Mouse (Mus musculus): Measurements from ENCODE around the gene Kcnc3.

The Kcnc3 gene

DNA sequence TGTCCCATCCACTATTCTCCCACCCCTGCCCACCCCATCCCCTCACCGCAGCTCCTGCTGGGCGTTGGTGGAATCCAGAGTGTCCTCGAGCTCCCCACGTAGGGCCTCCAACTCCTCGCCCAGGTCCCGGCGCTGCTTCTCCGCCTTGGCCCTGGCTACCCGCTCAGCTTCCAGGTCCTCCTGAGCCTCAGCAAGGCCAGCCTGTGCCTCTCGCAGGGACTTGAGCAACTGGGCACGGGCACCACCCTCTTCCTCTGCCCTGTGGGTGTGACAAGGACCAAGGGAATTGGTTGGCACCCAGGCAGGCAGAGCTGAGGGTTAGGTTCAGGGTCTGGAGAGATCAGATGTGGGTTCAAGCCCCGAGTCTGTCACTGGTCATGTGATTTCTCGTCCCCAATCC lies 36.5 kb downstream of the Kcnc3 start:
- no peak for DNase-seq (ENCODE audit: low read depth, low spot score)

- no peak for DNase-seq (ENCODE audit: low read depth, low spot score)
Measured at GRCm38 (mm10) chr7:44628402-44629034, 38.1 kb downstream of the Kcnc3 start.

DNA sequence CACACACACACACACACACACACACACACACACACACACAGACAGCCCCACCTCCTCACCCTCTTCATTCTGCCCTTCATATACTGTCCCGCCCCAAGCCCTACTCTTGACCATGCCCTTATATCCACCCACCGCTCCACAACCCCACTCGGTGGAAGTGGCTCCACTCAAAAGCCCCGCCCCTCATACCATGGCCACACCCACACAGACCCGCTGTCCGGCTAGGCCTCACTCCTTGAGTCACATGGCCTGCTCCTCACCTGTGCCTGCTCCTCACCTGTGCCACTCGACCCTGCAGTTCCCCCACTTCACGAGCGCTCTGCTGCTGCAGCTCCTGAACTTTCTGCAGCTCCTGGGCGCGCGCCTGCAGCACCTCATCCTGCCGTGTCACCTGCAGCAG lies 40.0 kb downstream of the Kcnc3 start:
- DNase-seq (ENCODE audit: low read depth, low spot score) = peak; percentile 37

DNA sequence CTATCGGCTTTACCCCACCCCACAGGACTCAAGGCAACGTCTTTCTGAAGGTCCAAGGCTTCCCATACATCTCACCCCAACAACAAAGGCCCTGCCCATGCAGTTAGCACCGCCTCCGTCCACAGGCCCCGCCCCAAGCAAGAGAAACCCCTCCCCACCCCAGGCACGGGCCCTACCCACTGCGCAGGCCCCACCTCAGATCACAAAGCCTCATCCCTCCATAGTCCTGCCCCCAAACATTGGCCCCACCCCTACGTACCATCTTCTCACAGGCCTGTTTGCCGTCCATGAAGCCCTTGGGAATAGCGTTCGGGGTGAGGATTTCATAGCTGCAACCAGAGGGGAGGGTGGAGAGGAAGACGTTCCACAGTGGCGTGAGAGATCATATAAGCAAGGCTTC lies 42.2 kb downstream of the Kcnc3 start:
- peak; percentile 90 for DNase-seq (ENCODE audit: low read depth, low spot score)

DNA sequence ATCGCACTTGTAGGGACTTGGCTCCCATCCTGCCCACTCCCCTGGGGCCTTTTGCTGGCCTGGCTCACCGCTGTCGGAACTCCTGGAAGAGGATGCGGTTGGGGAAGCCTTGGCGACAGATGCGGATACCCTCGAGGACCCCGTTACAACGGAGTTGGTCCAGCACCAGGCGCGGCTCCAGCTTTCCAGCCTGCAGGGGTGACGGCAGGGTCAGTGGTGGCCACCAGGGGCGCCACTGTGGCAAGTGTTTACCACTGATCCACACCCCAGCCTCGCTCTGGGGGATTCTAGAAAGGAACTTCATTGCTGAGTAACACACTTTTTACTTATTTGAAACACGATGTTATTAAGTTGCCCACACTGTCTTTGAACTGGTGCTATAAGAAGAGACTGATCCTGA lies 42.9 kb downstream of the Kcnc3 start:
- DNase-seq (ENCODE audit: low read depth, low spot score) = peak; percentile 51

GRCm38 (mm10) chr7:44636684-44637083 lies 46.2 kb downstream of the Kcnc3 start:
- no peak for DNase-seq (ENCODE audit: low read depth, low spot score)

DNA sequence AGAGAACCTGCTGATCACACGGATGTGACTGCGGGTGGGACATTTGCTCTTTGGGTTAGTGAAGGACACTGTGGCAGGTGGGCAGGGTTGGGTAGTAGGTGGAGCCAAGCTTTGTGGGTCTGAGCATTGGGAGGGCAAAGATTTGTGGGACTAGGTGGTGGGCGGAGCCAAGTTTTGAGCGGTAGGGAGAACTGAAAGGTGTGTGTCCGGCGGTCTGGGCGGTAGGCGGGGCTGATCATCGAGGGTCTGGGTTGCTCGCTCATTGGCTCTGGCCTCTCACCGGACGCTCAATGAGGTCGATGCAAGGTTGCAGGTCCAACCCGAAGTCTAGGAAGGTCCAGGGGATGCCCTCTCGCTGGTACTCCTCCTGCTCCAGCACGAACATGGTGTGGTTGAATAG lies 48.2 kb downstream of the Kcnc3 start:
- DNase-seq (ENCODE audit: low read depth, low spot score) = peak; percentile 86

- peak; percentile 63 for DNase-seq (ENCODE audit: low read depth, low spot score)
Measured at GRCm38 (mm10) chr7:44640843-44641605, 50.6 kb downstream of the Kcnc3 start.

GRCm38 (mm10) chr7:44641887-44642286 lies 51.4 kb downstream of the Kcnc3 start:
- peak; percentile 51 for DNase-seq (ENCODE audit: low read depth, low spot score)

- DNase-seq (ENCODE audit: low read depth, low spot score) = no peak
Measured at GRCm38 (mm10) chr7:44645256-44645655, 54.8 kb downstream of the Kcnc3 start.

- no peak for DNase-seq (ENCODE audit: low read depth, low spot score)
Measured at GRCm38 (mm10) chr7:44645951-44646350, 55.5 kb downstream of the Kcnc3 start.

- peak; percentile 78 for DNase-seq (ENCODE audit: low read depth, low spot score)
Measured at GRCm38 (mm10) chr7:44647042-44647724, 56.7 kb downstream of the Kcnc3 start.

- no peak for DNase-seq (ENCODE audit: low read depth, low spot score)
Measured at GRCm38 (mm10) chr7:44647729-44648128, 57.3 kb downstream of the Kcnc3 start.

DNA sequence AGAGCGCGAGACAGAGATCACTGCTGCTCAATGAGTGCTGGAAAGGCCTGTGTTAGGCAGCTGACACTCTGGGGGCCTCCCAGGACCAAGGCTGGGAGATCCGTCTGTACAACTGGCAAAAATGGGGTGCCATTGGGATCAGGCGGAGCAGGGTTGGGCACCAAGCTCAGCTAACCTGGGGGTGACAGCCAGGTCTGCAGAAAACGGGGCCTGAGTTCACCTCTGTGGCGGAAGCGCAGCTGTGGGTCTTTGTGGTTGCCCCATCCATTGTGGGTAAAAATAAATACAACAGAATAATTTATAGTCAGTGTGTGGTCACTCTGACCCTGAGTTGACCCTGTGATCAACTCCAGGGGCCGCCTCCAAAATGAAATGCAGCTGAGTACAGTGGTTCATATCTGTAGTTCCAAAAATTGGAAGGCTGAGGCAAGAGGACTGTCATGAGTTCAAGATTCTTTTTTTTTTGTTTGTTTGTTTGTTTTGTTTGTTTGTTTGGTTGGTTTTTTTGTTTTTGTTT lies 58.7 kb downstream of the Kcnc3 start:
- no peak for DNase-seq (ENCODE audit: low read depth, low spot score)

GRCm38 (mm10) chr7:44649990-44650389 lies 59.5 kb downstream of the Kcnc3 start:
- DNase-seq (ENCODE audit: low read depth, low spot score) = peak; percentile 77

DNA sequence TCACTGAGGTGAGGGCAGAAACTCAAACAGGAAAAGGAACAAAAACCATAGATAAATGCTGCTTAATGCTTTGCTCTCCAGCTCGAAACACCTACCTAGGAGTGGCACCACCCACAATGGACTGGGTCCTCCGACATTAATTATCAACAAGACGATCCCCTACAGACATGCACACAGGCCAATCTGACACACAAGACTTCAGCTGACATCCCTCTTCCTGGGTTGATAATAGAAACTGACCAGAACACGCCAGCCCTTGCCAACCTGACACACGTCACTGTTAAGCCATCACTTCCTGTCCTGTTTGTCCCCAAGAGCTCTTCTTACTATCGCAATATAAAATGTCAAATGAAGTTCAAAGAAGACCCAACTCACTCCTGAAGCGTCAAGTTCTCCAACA lies 61.0 kb downstream of the Kcnc3 start:
- DNase-seq (ENCODE audit: low read depth, low spot score) = no peak

DNA sequence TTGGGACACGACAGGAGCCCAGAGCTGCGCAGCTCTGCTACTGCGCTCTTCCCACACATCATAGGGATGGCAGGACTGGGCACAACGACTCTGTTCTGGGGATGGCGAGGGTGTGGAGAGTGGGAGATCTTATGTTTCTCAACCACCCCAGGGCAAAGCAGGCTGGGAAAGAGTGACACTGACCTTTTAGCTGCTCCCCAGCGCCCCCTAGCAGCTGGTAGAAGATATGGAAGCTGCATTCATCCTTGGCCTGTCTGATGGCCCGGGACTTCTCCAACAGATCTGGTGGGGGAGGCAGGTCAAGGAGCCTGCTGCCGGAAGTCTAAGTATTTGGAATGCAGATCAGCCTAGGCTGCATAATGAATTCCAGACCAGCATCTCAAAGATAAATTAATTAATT lies 63.3 kb downstream of the Kcnc3 start:
- peak; percentile 90 for DNase-seq (ENCODE audit: low read depth, low spot score)
